ENCODE assay signal across 8 mouse cellular contexts in the genomic region with DNA sequence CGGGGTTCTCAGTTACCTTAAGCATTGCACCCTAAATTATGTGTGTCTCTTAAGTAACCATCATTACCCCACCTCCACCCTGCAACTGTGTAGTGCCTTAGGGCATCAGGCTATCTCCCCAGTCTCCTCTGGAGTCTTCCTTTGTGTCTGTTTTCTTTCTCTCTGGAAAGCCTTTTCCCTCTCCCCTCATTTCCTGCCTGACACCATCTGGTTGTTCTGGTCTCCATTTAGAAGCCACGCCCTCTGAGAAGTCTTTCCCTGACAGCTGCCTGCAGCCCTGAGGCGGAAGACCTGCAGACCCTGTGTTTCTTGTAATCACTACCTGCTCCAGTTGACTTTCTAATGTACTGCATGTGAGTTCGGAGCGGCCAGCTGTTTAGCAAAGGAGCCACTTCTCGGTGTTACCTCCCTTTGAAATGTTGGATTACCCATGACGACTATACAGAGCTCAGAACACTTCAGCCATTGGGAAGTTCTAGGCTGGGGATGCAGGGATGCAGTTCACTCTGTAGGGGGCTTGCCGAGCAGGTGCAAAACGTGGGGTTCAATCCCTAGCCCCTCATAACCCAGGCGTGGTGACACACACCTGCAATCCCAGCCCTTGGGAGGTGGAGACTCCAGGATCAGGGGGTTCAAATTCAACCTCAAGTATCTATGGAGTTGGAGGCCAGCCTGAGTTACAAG. TPM values are rescaled to one million over a fixed set of nuclear protein-coding genes. Genes with fewer than 3 reads are reported as not detected.
DNase-seq lines count a peak whose midpoint lies in the region; ATAC-seq lines count a peak whose summit lies in the region.

No protein-coding gene starts in this region.

- no peaks in the 10 kb centered on the region for H3K36me3 ChIP-seq in neural tube, embryonic 12.5 days

- WGBS in neural tube, embryonic 12.5 days = 2% methylated on average over 10 of the region's 10 CpGs

- ATAC-seq in neural tube, embryonic 12.5 days (ENCODE audit: low FRiP score, low read depth) = peak; percentile 43

- 0 out of 2 replicates have a peak overlapping the region, but pooled peaks have one; percentile 33 for H3K9ac ChIP-seq in neural tube, embryonic 12.5 days

- 0 out of 2 replicates have a peak overlapping the region, but pooled peaks have one; percentile 1 for H3K4me3 ChIP-seq in neural tube, embryonic 12.5 days

- H3K27me3 ChIP-seq in neural tube, embryonic 12.5 days (replicated peaks) = no peaks in the 10 kb centered on the region

- H3K9me3 ChIP-seq in neural tube, embryonic 12.5 days = no peaks in the 10 kb centered on the region

- peak overlapping the region; percentile 78 for H3K27ac ChIP-seq in neural tube, embryonic 12.5 days

- H3K4me2 ChIP-seq in neural tube, embryonic 12.5 days (replicated peaks) = peak overlapping the region; percentile 70

- H3K4me1 ChIP-seq in neural tube, embryonic 12.5 days = peaks cover 46% of the 10 kb centered on the region

- DNase-seq in kidney, postnatal 4 days = peak; percentile 42 to 51
- no peak for DNase-seq in kidney, postnatal 25 days
- peak; percentile 71 for DNase-seq in embryo, embryonic 9.5 days (ENCODE audit: extremely low spot score)
- peak; percentile 44 for DNase-seq in induced T-regulatory cell, adult 2 months (ENCODE audit: low read depth)
- DNase-seq in spleen, postnatal 10 days (ENCODE audit: low spot score in 2 of 2) = no peak
- DNase-seq in layer of hippocampus, adult 8-10 months (ENCODE audit: low spot score in 2 of 2) = no peak
- DNase-seq in frontal cortex, adult 2 months (ENCODE audit: extremely low spot score in 1 of 2, low spot score in 1 of 2) = no peak

RNA-seq across cellular contexts. Expression of a gene that starts 9.2 kb away (rescaled TPM):
- 314 and 343 TPM in 2 replicates for polyA plus RNA-seq in neural tube, embryonic 12.5 days (2016; fragmentation: Nextera tagmentation; extraction: Ambion mirVana)
- total RNA-seq in layer of hippocampus, adult 8-10 months (2022) = 10 to 100 TPM; 83.6 to 93.5 (median 86.2) TPM
- 67.9 and 79.2 TPM in 2 replicates for polyA plus RNA-seq in frontal cortex, adult 2 months (2012; rRNA removed)

RNA-seq across cellular contexts. Expression of a gene that starts 17.0 kb away (rescaled TPM):
- polyA plus RNA-seq in neural tube, embryonic 12.5 days (2016; fragmentation: Nextera tagmentation; extraction: Ambion mirVana) = 1,356 and 1,433 TPM in 2 replicates
- total RNA-seq in layer of hippocampus, adult 8-10 months (2022) = 100 to 1,000 TPM; 630 to 827 (median 734) TPM
- polyA plus RNA-seq in frontal cortex, adult 2 months (2012; rRNA removed) = 637 and 750 TPM in 2 replicates

RNA-seq across cellular contexts. Expression of a gene that starts 23.2 kb away (rescaled TPM):
- 31.2 and 35.3 TPM in 2 replicates for polyA plus RNA-seq in neural tube, embryonic 12.5 days (2016; fragmentation: Nextera tagmentation; extraction: Ambion mirVana)
- total RNA-seq in layer of hippocampus, adult 8-10 months (2022) = 10 to 100 TPM; 19.1 to 22.9 (median 20.9) TPM
- 32.8 and 33.0 TPM in 2 replicates for polyA plus RNA-seq in frontal cortex, adult 2 months (2012; rRNA removed)

RNA-seq across cellular contexts. Expression of a gene that starts 23.2 kb away (rescaled TPM):
- polyA plus RNA-seq in neural tube, embryonic 12.5 days (2016; fragmentation: Nextera tagmentation; extraction: Ambion mirVana) = 52.2 and 54.8 TPM in 2 replicates
- 10 to 100 TPM; 21.1 to 24.6 (median 22.9) TPM for total RNA-seq in layer of hippocampus, adult 8-10 months (2022)
- polyA plus RNA-seq in frontal cortex, adult 2 months (2012; rRNA removed) = 22.2 and 24.1 TPM in 2 replicates

RNA-seq across cellular contexts. Expression of a gene that starts 31.0 kb away (rescaled TPM):
- polyA plus RNA-seq in neural tube, embryonic 12.5 days (2016; fragmentation: Nextera tagmentation; extraction: Ambion mirVana) = 884 and 947 TPM in 2 replicates
- total RNA-seq in layer of hippocampus, adult 8-10 months (2022) = 100 to 1,000 TPM; 621 to 774 (median 709) TPM
- polyA plus RNA-seq in frontal cortex, adult 2 months (2012; rRNA removed) = 2,228 and 3,541 TPM in 2 replicates

Comparison
In these comparisons a context has a peak if more than half of its experiments do, and no peak if none do; other contexts are left out.
1. DNase-seq: peak in kidney, postnatal 4 days (2 of 2), embryo, embryonic 9.5 days (single experiment) and induced T-regulatory cell, adult 2 months (single experiment); none in kidney, postnatal 25 days (0 of 2), spleen, postnatal 10 days (0 of 2), layer of hippocampus, adult 8-10 months (0 of 2) and frontal cortex, adult 2 months (0 of 2).